Mouse (Mus musculus): ENCODE measurements at regions not wholly inside any gene's neighbourhood (a gene's known extent, or its start where the extent isn't known, plus 50 kb on each side); places are given as distances from the start of the nearest gene placed in this dataset.

DNA sequence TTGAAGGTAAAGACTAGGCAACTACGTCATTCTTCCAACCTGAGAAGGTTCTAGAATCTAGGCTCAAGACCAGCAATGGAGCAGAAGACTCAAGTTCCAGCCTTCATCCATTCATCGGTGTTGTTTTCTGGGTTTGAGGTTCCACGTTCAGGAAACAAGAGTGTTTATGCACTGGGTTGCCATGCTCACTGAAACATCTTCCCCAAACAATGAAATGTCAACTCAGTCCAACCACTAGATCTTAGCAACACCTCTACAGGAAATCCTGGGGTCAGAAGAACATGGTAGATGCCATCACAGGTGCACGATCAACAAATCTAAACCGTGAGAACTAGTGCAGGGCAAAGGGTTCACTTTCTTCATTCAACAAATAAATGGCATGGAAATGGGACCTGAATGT lies 304.8 kb upstream of the Klf3 start:
- TF ChIP-seq POLR2A (IDR thresholded peaks at IDR 0.05; ENCODE audit: extremely low read depth, insufficient read depth, low read length) (no peak), CTCF (IDR thresholded peaks at IDR 0.05; ENCODE audit: extremely low read depth, insufficient read depth, low read length) (no peak)
